Mouse (Mus musculus) kidney, adult 2 months (tissue): ENCODE results near the gene Pecam1.

Experiments used
- CTCF ChIP-seq: fragments of 200-500 bp; conservative IDR thresholded peaks from 2 replicates; pipeline ENCODE4 v1.5.1; 2011; ENCODE audit warnings: low read depth, mild to moderate bottlenecking, control low read depth, low read length, moderate library complexity, mixed read lengths; ENCODE audit not compliant: insufficient read depth, insufficient read length
- POLR2A ChIP-seq: fragments of 200-500 bp; IDR thresholded peaks from one replicate; pipeline ENCODE4 v1.6.1; 2011; ENCODE audit warnings: low read depth, low read length, control low read depth

DNA sequence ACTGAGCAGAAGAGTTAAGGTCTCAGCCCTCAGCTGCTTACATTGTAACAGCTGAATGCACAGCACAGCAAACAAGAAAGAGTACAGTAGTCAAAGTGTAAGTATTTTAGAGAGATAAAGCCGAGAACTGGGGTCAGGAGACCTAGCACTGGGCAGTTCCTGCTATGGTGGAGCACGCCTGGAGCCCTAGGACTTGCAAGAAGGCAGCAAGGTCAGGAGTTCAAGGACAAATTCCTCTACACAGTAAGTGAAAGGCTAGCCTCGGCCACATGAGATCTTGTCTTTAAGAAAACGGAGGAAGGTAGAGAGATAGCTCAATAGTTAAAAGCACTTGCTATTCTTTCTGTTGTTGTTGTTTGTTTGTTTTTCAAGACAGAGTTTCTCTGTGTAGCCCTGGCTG, 57.5 kb downstream of the Pecam1 start:
- TF ChIP-seq CTCF (no peak), POLR2A (no peak)
